Mouse (Mus musculus): ENCODE results near the gene Mmp28. TPM values are rescaled to one million over a fixed set of nuclear protein-coding genes. Genes with fewer than 3 reads are reported as not detected.
A peak's percentile ranks its signal among the peaks of the same experiment; 100 is the strongest.

Mmp28 gene
- total and polyA plus RNA-seq, 3 experiments: 3.3 to 4.9 (median 4.7) TPM

- 2% methylated on average over 36 of the region's 40 CpGs for WGBS
- no peaks in the 10 kb centered on the region for H3K36me3 ChIP-seq (ENCODE audit: control insufficient read depth, insufficient read depth, low read length)
- peaks cover 3% of the 10 kb centered on the region; the same call in 1 of the 2 replicates for H3K4me1 ChIP-seq (ENCODE audit: control insufficient read depth, insufficient read depth, low read length)
- intact Hi-C loops (cut with DNase I): no loop called here
- H3K4me3 ChIP-seq: peak overlapping the region; percentile 51
- H3K27ac ChIP-seq: peak overlapping the region; percentile 43
- peak overlapping the region; percentile 59 for H3K9ac ChIP-seq (ENCODE audit: low read depth, low read length)
- no peaks in the 10 kb centered on the region for H3K79me2 ChIP-seq (replicated peaks; ENCODE audit: control insufficient read depth, insufficient read depth, low read length)
- H3K27me3 ChIP-seq (ENCODE audit: control insufficient read depth, insufficient read depth, low read length): no peaks in the 10 kb centered on the region
- DNase-seq: peak in 1 of 2 experiments; percentile 38
- TF ChIP-seq POLR2A (IDR thresholded peaks at IDR 0.05; ENCODE audit: insufficient read depth, low read depth, low read length) (no peak), EP300 (IDR thresholded peaks at IDR 0.05; ENCODE audit: insufficient read depth, low read depth, low read length) (no peak), CTCF (IDR thresholded peaks at IDR 0.05) (no peak)
Observed at GRCm38 (mm10) chr11:83409792-83410291, 53.0 kb downstream of the Mmp28 start.

- WGBS: 1% methylated on average over 23 of the region's 44 CpGs
- H3K4me1 ChIP-seq (ENCODE audit: control insufficient read depth, insufficient read depth, low read length): peaks cover 3% of the 10 kb centered on the region; the same call in 1 of the 2 replicates
- intact Hi-C loops (cut with DNase I): no loop called here
- H3K27me3 ChIP-seq (ENCODE audit: control insufficient read depth, insufficient read depth, low read length): no peaks in the 10 kb centered on the region
- peak; percentile 55 to 59 for DNase-seq
- H3K36me3 ChIP-seq (ENCODE audit: control insufficient read depth, insufficient read depth, low read length): no peaks in the 10 kb centered on the region
- H3K79me2 ChIP-seq (replicated peaks; ENCODE audit: control insufficient read depth, insufficient read depth, low read length): no peaks in the 10 kb centered on the region
- H3K4me3 ChIP-seq: peak within 1 kb of the TSS; percentile 55
- peak within 1 kb of the TSS; percentile 55 for H3K27ac ChIP-seq
- TF ChIP-seq POLR2A (IDR thresholded peaks at IDR 0.05; ENCODE audit: insufficient read depth, low read depth, low read length) (peak; percentile 36; the same call in 1 of the 2 replicates), CTCF (IDR thresholded peaks at IDR 0.05) (no peak)
- H3K9ac ChIP-seq (ENCODE audit: low read depth, low read length): peak within 1 kb of the TSS; percentile 59
Observed at GRCm38 (mm10) chr11:83409087-83409754, 53.6 kb downstream of the Mmp28 start, which contains the start of gene Rasl10b. Gene Rasl10b, plus strand, starts transcription at chr11:83409137.

- no peak overlapping the region for H3K4me3 ChIP-seq
- DNase-seq: no peak
- intact Hi-C loops (cut with DNase I): no loop called here
- H3K27me3 ChIP-seq (ENCODE audit: control insufficient read depth, insufficient read depth, low read length): no peaks in the 10 kb centered on the region
- TF ChIP-seq POLR2A (IDR thresholded peaks at IDR 0.05; ENCODE audit: insufficient read depth, low read depth, low read length) (no peak), CTCF (IDR thresholded peaks at IDR 0.05) (no peak), EP300 (IDR thresholded peaks at IDR 0.05; ENCODE audit: insufficient read depth, low read depth, low read length) (no peak)
- WGBS: 50% methylated on average over 8 of the region's 8 CpGs
- H3K79me2 ChIP-seq (replicated peaks; ENCODE audit: control insufficient read depth, insufficient read depth, low read length): no peaks in the 10 kb centered on the region
- no peaks in the 10 kb centered on the region for H3K36me3 ChIP-seq (ENCODE audit: control insufficient read depth, insufficient read depth, low read length)
- peaks cover 3% of the 10 kb centered on the region; the same call in 1 of the 2 replicates for H3K4me1 ChIP-seq (ENCODE audit: control insufficient read depth, insufficient read depth, low read length)
- H3K27ac ChIP-seq: no peak overlapping the region
- H3K9ac ChIP-seq (ENCODE audit: low read depth, low read length): no peak overlapping the region
Observed at GRCm38 (mm10) chr11:83408242-83408641, 54.6 kb downstream of the Mmp28 start.

- no peak for DNase-seq
- WGBS: 58% methylated on average over 3 of the region's 3 CpGs
- Histone ChIP-seq H3K4me3 (no peak overlapping the region), H3K9ac (ENCODE audit: low read depth, low read length) (no peak overlapping the region), H3K27me3 (ENCODE audit: control insufficient read depth, insufficient read depth, low read length) (no peaks in the 10 kb centered on the region), H3K79me2 (replicated peaks; ENCODE audit: control insufficient read depth, insufficient read depth, low read length) (no peaks in the 10 kb centered on the region), H3K4me1 (ENCODE audit: control insufficient read depth, insufficient read depth, low read length) (peaks cover 3% of the 10 kb centered on the region; the same call in 1 of the 2 replicates), H3K36me3 (ENCODE audit: control insufficient read depth, insufficient read depth, low read length) (no peaks in the 10 kb centered on the region), H3K27ac (no peak overlapping the region)
- no peak for TF ChIP-seq EP300 (IDR thresholded peaks at IDR 0.05; ENCODE audit: insufficient read depth, low read depth, low read length)
- intact Hi-C loops (cut with DNase I): no loop called here
Observed at GRCm38 (mm10) chr11:83406391-83406790, 56.5 kb downstream of the Mmp28 start.

- intact Hi-C loops (cut with DNase I): no loop called here
- Histone ChIP-seq H3K9ac (ENCODE audit: low read depth, low read length) (no peak overlapping the region), H3K4me1 (ENCODE audit: control insufficient read depth, insufficient read depth, low read length) (no peaks in the 10 kb centered on the region), H3K27ac (no peak overlapping the region), H3K36me3 (ENCODE audit: control insufficient read depth, insufficient read depth, low read length) (no peaks in the 10 kb centered on the region), H3K27me3 (ENCODE audit: control insufficient read depth, insufficient read depth, low read length) (no peaks in the 10 kb centered on the region), H3K4me3 (no peak overlapping the region), H3K79me2 (replicated peaks; ENCODE audit: control insufficient read depth, insufficient read depth, low read length) (no peaks in the 10 kb centered on the region)
- TF ChIP-seq EP300 (IDR thresholded peaks at IDR 0.05; ENCODE audit: insufficient read depth, low read depth, low read length): no peak
- no peak for TF ChIP-seq POLR2A (IDR thresholded peaks at IDR 0.05; ENCODE audit: insufficient read depth, low read depth, low read length)
- no peak for TF ChIP-seq CTCF (IDR thresholded peaks at IDR 0.05)
- DNase-seq: no peak
- 76% methylated on average over 7 of the region's 7 CpGs for WGBS
Observed at GRCm38 (mm10) chr11:83403787-83404186, 59.1 kb downstream of the Mmp28 start.

GRCm38 (mm10) chr11:83398724-83399123 is 64.1 kb downstream of the Mmp28 start:
- DNase-seq: no peak
- H3K27me3 ChIP-seq (ENCODE audit: control insufficient read depth, insufficient read depth, low read length): no peaks in the 10 kb centered on the region
- TF ChIP-seq CTCF (IDR thresholded peaks at IDR 0.05) (no peak), POLR2A (IDR thresholded peaks at IDR 0.05; ENCODE audit: insufficient read depth, low read depth, low read length) (no peak), EP300 (IDR thresholded peaks at IDR 0.05; ENCODE audit: insufficient read depth, low read depth, low read length) (no peak)
- H3K27ac ChIP-seq: no peak overlapping the region
- no peak overlapping the region for H3K4me3 ChIP-seq
- H3K36me3 ChIP-seq (ENCODE audit: control insufficient read depth, insufficient read depth, low read length): peaks cover 6% of the 10 kb centered on the region
- peaks cover 4% of the 10 kb centered on the region for H3K4me1 ChIP-seq (ENCODE audit: control insufficient read depth, insufficient read depth, low read length)
- 70% methylated on average over 5 of the region's 5 CpGs for WGBS
- no peak overlapping the region for H3K9ac ChIP-seq (ENCODE audit: low read depth, low read length)
- intact Hi-C loops (cut with DNase I): no loop called here
- no peaks in the 10 kb centered on the region for H3K79me2 ChIP-seq (replicated peaks; ENCODE audit: control insufficient read depth, insufficient read depth, low read length)
